In the genomic region with DNA sequence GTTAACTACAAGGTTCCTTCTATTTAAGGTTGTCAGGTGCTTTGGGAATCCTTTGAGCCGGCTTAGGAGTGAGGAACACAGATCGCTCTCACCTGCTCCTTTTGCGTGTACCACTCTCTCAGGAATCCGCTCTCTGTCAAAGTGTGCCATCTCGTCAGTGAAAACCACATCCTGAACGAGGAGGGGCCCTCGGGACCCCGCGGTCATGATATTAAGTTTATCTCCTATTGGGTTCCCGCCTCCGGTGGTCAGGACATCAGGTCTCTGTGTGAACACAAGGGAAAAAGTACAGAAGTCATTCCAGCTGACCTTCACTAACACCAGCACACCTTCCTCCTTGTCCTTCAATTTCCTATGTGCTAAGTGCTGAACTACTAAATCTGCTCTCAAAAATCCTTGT, we compare ENCODE assay signal across 27 mouse cellular contexts. TPM values are rescaled to one million over a fixed set of nuclear protein-coding genes. Genes with fewer than 3 reads are reported as not detected.
DNase-seq lines count a peak whose midpoint lies in the region; ATAC-seq and TF ChIP-seq lines count a peak whose summit lies in the region.
"Had no signal": no experiment of that assay in that cellular context is flagged by ENCODE, and none has a peak within 500 bp of the region (broad histone marks: within the 10 kb centered on the region; RNA-seq: fewer than 3 reads in every experiment).

No protein-coding gene starts in this region.

- ATAC-seq in forebrain, embryonic 12.5 days (ENCODE audit: low FRiP score) = 0 out of 2 replicates have a peak, but pooled peaks have one; percentile 44
- no peak for ATAC-seq in forebrain, embryonic 16.5 days
- no peak for ATAC-seq in liver, embryonic 16.5 days (ENCODE audit: low read depth)
- no peak for ATAC-seq in liver, embryonic 12.5 days
- ATAC-seq in liver, postnatal 0 days = no peak
- no peak for ATAC-seq in hindbrain, embryonic 11.5 days (ENCODE audit: low FRiP score)
- ATAC-seq: forebrain, embryonic 15.5 days; hindbrain, embryonic 16.5 days had no signal

- 93% methylated on average over 11 of the region's 11 CpGs for WGBS in forebrain, embryonic 12.5 days
- WGBS in forebrain, embryonic 16.5 days = 93% methylated on average over 11 of the region's 11 CpGs
- 37% methylated on average over 11 of the region's 11 CpGs for WGBS in liver, embryonic 16.5 days (ENCODE audit: insufficient replicate concordance)
- 34% methylated on average over 11 of the region's 11 CpGs for WGBS in liver, embryonic 12.5 days (ENCODE audit: insufficient replicate concordance)
- WGBS in liver, postnatal 0 days (ENCODE audit: insufficient replicate concordance) = 52% methylated on average over 11 of the region's 11 CpGs
- WGBS in hindbrain, embryonic 11.5 days = 89% methylated on average over 11 of the region's 11 CpGs

- no peak for TF ChIP-seq CTCF in liver, postnatal 0 days (IDR thresholded peaks at IDR 0.05; ENCODE audit: low read depth)

- peaks cover 34% of the 10 kb centered on the region for H3K36me3 ChIP-seq in forebrain, embryonic 12.5 days (replicated peaks)
- peaks cover 17% of the 10 kb centered on the region for H3K36me3 ChIP-seq in forebrain, embryonic 16.5 days (ENCODE audit: control insufficient read depth, insufficient read depth)
- H3K36me3 ChIP-seq in liver, embryonic 16.5 days (ENCODE audit: control insufficient read depth, insufficient read depth) = peaks cover 46% of the 10 kb centered on the region
- H3K36me3 ChIP-seq in liver, embryonic 12.5 days = peaks cover 85% of the 10 kb centered on the region
- H3K36me3 ChIP-seq in liver, postnatal 0 days (replicated peaks; ENCODE audit: insufficient read depth, low read length) = peaks cover 60% of the 10 kb centered on the region
- H3K36me3 ChIP-seq in hindbrain, embryonic 11.5 days (ENCODE audit: control insufficient read depth, insufficient read depth, low read length) = no peaks in the 10 kb centered on the region

- no peak overlapping the region for H3K4me3 ChIP-seq in forebrain, embryonic 12.5 days (replicated peaks)
- no peak overlapping the region for H3K4me3 ChIP-seq in forebrain, embryonic 16.5 days (replicated peaks; ENCODE audit: low read length)
- H3K4me3 ChIP-seq in liver, embryonic 16.5 days (ENCODE audit: low read depth, low read length) = no peak overlapping the region
- H3K4me3 ChIP-seq in liver, embryonic 12.5 days = no peak overlapping the region
- H3K4me3 ChIP-seq in liver, postnatal 0 days (ENCODE audit: low read depth, low read length) = no peak overlapping the region
- no peak overlapping the region for H3K4me3 ChIP-seq in hindbrain, embryonic 11.5 days (ENCODE audit: low read depth, low read length)
- H3K4me3 ChIP-seq: embryonic facial prominence, embryonic 12.5 days; forebrain, embryonic 15.5 days; heart, embryonic 13.5 days; hindbrain, embryonic 10.5 days; layer of hippocampus, adult 2 months; left cerebral cortex, adult 2 months; limb, embryonic 12.5 days; liver, embryonic 15.5 days; neural tube, embryonic 15.5 days had no signal

- DNase-seq in liver, postnatal 0 days = no peak
- peak; percentile 30 for DNase-seq in thymus, postnatal 25 days
- no peak for DNase-seq in lung, postnatal 14 days
- DNase-seq in hindbrain, embryonic 11.5 days (ENCODE audit: low spot score) = no peak
- DNase-seq: adrenal gland, postnatal 14 days; cerebellum, adult 11 months; cerebellum, adult 9-10 months; embryo, embryonic 11 days; heart, postnatal 10 days; kidney, postnatal 25 days; midbrain, embryonic 14.5 days had no signal

- H3K27ac ChIP-seq in forebrain, embryonic 12.5 days = no peak overlapping the region
- no peak overlapping the region for H3K27ac ChIP-seq in forebrain, embryonic 16.5 days (ENCODE audit: low read length)
- peak overlapping the region; percentile 26 for H3K27ac ChIP-seq in liver, embryonic 16.5 days (ENCODE audit: low read length)
- H3K27ac ChIP-seq in liver, embryonic 12.5 days = no peak overlapping the region
- H3K27ac ChIP-seq in liver, postnatal 0 days (ENCODE audit: low read depth) = peak overlapping the region; percentile 70
- no peak overlapping the region for H3K27ac ChIP-seq in hindbrain, embryonic 11.5 days (ENCODE audit: low read depth, low read length)
- H3K27ac ChIP-seq: embryonic facial prominence, embryonic 12.5 days; forebrain, embryonic 15.5 days; heart, embryonic 13.5 days; hindbrain, embryonic 10.5 days; layer of hippocampus, adult 2 months; left cerebral cortex, adult 2 months; limb, embryonic 12.5 days; liver, embryonic 15.5 days; macrophage; neural tube, embryonic 15.5 days had no signal

- TF ChIP-seq EP300 in liver, postnatal 0 days (IDR thresholded peaks at IDR 0.05; ENCODE audit: low read depth) = no peak

- no peak overlapping the region for H3K9ac ChIP-seq in forebrain, embryonic 12.5 days
- H3K9ac ChIP-seq in forebrain, embryonic 16.5 days (replicated peaks; ENCODE audit: low read depth, low read length) = no peak overlapping the region
- H3K9ac ChIP-seq in liver, embryonic 16.5 days (ENCODE audit: low read depth, low read length) = no peak overlapping the region
- H3K9ac ChIP-seq in liver, embryonic 12.5 days = no peak overlapping the region
- H3K9ac ChIP-seq in liver, postnatal 0 days (replicated peaks) = 0 out of 2 replicates have a peak overlapping the region, but pooled peaks have one; percentile 5
- H3K9ac ChIP-seq in hindbrain, embryonic 11.5 days (ENCODE audit: low read depth, low read length) = no peak overlapping the region
- H3K9ac ChIP-seq: embryonic facial prominence, embryonic 12.5 days; forebrain, embryonic 15.5 days; heart, embryonic 13.5 days; limb, embryonic 12.5 days; liver, embryonic 15.5 days; neural tube, embryonic 15.5 days had no signal

- no peaks in the 10 kb centered on the region for H3K4me1 ChIP-seq in forebrain, embryonic 12.5 days
- no peaks in the 10 kb centered on the region for H3K4me1 ChIP-seq in forebrain, embryonic 16.5 days (replicated peaks; ENCODE audit: control insufficient read depth, insufficient read depth, low read length)
- peaks cover 40% of the 10 kb centered on the region for H3K4me1 ChIP-seq in liver, embryonic 16.5 days (ENCODE audit: control insufficient read depth, low read depth, low read length)
- H3K4me1 ChIP-seq in liver, embryonic 12.5 days = peaks cover 56% of the 10 kb centered on the region
- peaks cover 30% of the 10 kb centered on the region for H3K4me1 ChIP-seq in liver, postnatal 0 days (ENCODE audit: insufficient read depth)
- no peaks in the 10 kb centered on the region for H3K4me1 ChIP-seq in hindbrain, embryonic 11.5 days (replicated peaks; ENCODE audit: control insufficient read depth, insufficient read depth, low read length)
- H3K4me1 ChIP-seq: embryonic facial prominence, embryonic 12.5 days; forebrain, embryonic 15.5 days; limb, embryonic 12.5 days; neural tube, embryonic 15.5 days had no signal

- H3K9me3 ChIP-seq in forebrain, embryonic 12.5 days = no peaks in the 10 kb centered on the region
- H3K9me3 ChIP-seq in forebrain, embryonic 16.5 days (ENCODE audit: control insufficient read depth, low read length) = no peaks in the 10 kb centered on the region
- no peaks in the 10 kb centered on the region for H3K9me3 ChIP-seq in liver, embryonic 16.5 days (replicated peaks; ENCODE audit: control insufficient read depth, low read length)
- no peaks in the 10 kb centered on the region for H3K9me3 ChIP-seq in liver, embryonic 12.5 days (replicated peaks)
- no peaks in the 10 kb centered on the region for H3K9me3 ChIP-seq in liver, postnatal 0 days (ENCODE audit: low read length)
- H3K9me3 ChIP-seq in hindbrain, embryonic 11.5 days (ENCODE audit: control insufficient read depth, low read length) = no peaks in the 10 kb centered on the region
- H3K9me3 ChIP-seq: embryonic facial prominence, embryonic 12.5 days; forebrain, embryonic 15.5 days; heart, embryonic 13.5 days; hindbrain, embryonic 10.5 days; limb, embryonic 12.5 days; liver, embryonic 15.5 days; neural tube, embryonic 15.5 days had no signal

- no peak overlapping the region for H3K4me2 ChIP-seq in forebrain, embryonic 12.5 days
- H3K4me2 ChIP-seq in forebrain, embryonic 16.5 days (ENCODE audit: low read length) = no peak overlapping the region
- no peak overlapping the region for H3K4me2 ChIP-seq in liver, embryonic 16.5 days (ENCODE audit: low read depth, low read length)
- no peak overlapping the region for H3K4me2 ChIP-seq in liver, embryonic 12.5 days
- H3K4me2 ChIP-seq in liver, postnatal 0 days (ENCODE audit: low read depth, low read length) = peak overlapping the region; percentile 30
- H3K4me2 ChIP-seq in hindbrain, embryonic 11.5 days (replicated peaks; ENCODE audit: low read depth, low read length) = no peak overlapping the region
- H3K4me2 ChIP-seq: embryonic facial prominence, embryonic 12.5 days; forebrain, embryonic 15.5 days; heart, embryonic 13.5 days; limb, embryonic 12.5 days; liver, embryonic 15.5 days; neural tube, embryonic 15.5 days had no signal

- no peaks in the 10 kb centered on the region for H3K27me3 ChIP-seq in forebrain, embryonic 12.5 days
- H3K27me3 ChIP-seq in forebrain, embryonic 16.5 days (replicated peaks; ENCODE audit: control insufficient read depth, insufficient read depth, low read length) = no peaks in the 10 kb centered on the region
- no peaks in the 10 kb centered on the region for H3K27me3 ChIP-seq in liver, embryonic 16.5 days (ENCODE audit: control insufficient read depth, insufficient read depth, low read depth, low read length)
- no peaks in the 10 kb centered on the region for H3K27me3 ChIP-seq in liver, embryonic 12.5 days (replicated peaks)
- H3K27me3 ChIP-seq in liver, postnatal 0 days (ENCODE audit: insufficient read depth, low read length) = no peaks in the 10 kb centered on the region
- H3K27me3 ChIP-seq in hindbrain, embryonic 11.5 days (ENCODE audit: control insufficient read depth, insufficient read depth, low read length) = no peaks in the 10 kb centered on the region
- H3K27me3 ChIP-seq: CH12.LX; embryonic facial prominence, embryonic 12.5 days; forebrain, embryonic 15.5 days; heart, embryonic 13.5 days; limb, embryonic 12.5 days; liver, embryonic 15.5 days; neural tube, embryonic 15.5 days had no signal

RNA-seq across cellular contexts. Expression of a gene that starts 8.3 kb away (rescaled TPM):
- 93.8 and 103 TPM in 2 replicates for polyA plus RNA-seq in forebrain, embryonic 12.5 days (2016; fragmentation: Nextera tagmentation; extraction: Ambion mirVana)
- 70.9 and 79.3 TPM in 2 replicates for polyA plus RNA-seq in forebrain, embryonic 16.5 days (2015; fragmentation: Nextera tagmentation; extraction: Ambion mirVana)
- polyA plus RNA-seq in liver, embryonic 16.5 days (2015; fragmentation: Nextera tagmentation; extraction: Ambion mirVana) = 270 and 309 TPM in 2 replicates
- polyA plus RNA-seq in liver, embryonic 12.5 days (2016; fragmentation: Nextera tagmentation; extraction: Ambion mirVana) = 127 and 138 TPM in 2 replicates
- polyA plus RNA-seq in liver, postnatal 0 days (2015; fragmentation: Nextera tagmentation; extraction: Ambion mirVana) = 245 and 267 TPM in 2 replicates
- polyA plus RNA-seq in hindbrain, embryonic 11.5 days (2014; fragmentation: Nextera tagmentation; extraction: Ambion mirVana) = 139 and 140 TPM in 2 replicates

Comparison
In these comparisons a context has a peak if more than half of its experiments do, and no peak if none do; other contexts are left out.
1. H3K27ac ChIP-seq: peak in liver, embryonic 16.5 days (single experiment) and liver, postnatal 0 days (single experiment); none in forebrain, embryonic 12.5 days (single experiment), forebrain, embryonic 16.5 days (single experiment), liver, embryonic 12.5 days (single experiment) and hindbrain, embryonic 11.5 days (single experiment).